Mouse (Mus musculus): ENCODE data around the gene Tmem52. TPM values are rescaled to one million over a fixed set of nuclear protein-coding genes. Genes with fewer than 3 reads are reported as not detected.
"Not testable (repeated sequence)": the region's sequence is repeated elsewhere in the genome, so short reads cannot be mapped to it uniquely, and the experiment has no call there.

Tmem52 gene
- polyA plus RNA-seq, 1 experiment from 2014 or later: not detected

DNA sequence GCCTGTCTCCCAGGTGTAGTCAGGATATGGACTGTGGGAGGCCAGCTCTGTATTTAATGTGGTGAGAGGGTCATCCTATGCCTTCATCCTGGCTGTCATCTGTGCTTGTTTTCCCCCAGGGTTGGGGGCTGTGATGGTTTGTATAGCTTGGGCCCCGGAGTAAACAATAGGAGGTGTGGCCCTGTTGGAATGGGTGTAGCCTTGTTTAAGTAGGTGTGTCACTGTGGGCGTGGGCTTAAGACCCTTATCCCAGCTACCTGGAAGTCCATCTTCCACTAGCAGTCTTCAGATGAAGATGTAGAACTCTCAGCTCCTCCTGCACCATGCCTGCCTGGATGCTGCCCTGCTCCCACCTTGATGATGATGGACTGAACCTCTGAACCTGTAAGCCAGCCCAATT is 4.9 kb downstream of the Tmem52 start:
- H3K4me1 ChIP-seq; H3K27ac ChIP-seq; ATAC-seq (ENCODE audit: low FRiP score, low read depth); H3K36me3 ChIP-seq; H3K9ac ChIP-seq; H3K4me2 ChIP-seq (replicated peaks); H3K4me3 ChIP-seq; H3K9me3 ChIP-seq: not testable (repeated sequence)
- 68% methylated on average over 2 of the region's 2 CpGs for WGBS
- peaks cover 26% of the 10 kb centered on the region for H3K27me3 ChIP-seq

GRCm38 (mm10) chr4:155481381-155482124 is 12.6 kb downstream of the Tmem52 start:
- Histone ChIP-seq H3K9me3 (no peaks in the 10 kb centered on the region), H3K4me1 (peaks cover 4% of the 10 kb centered on the region; the same call in 1 of the 2 replicates), H3K4me3 (peak overlapping the region; percentile 22), H3K9ac (0 out of 2 replicates have a peak overlapping the region, but pooled peaks have one; percentile 35), H3K27ac (no peak overlapping the region), H3K36me3 (no peaks in the 10 kb centered on the region), H3K27me3 (peaks cover 4% of the 10 kb centered on the region; the same call in 1 of the 2 replicates), H3K4me2 (replicated peaks) (peak overlapping the region; percentile 50)
- ATAC-seq (ENCODE audit: low FRiP score, low read depth): peak; percentile 66
- 23% methylated on average over 28 of the region's 28 CpGs for WGBS

- peaks cover 4% of the 10 kb centered on the region; the same call in 1 of the 2 replicates for H3K4me1 ChIP-seq
- peaks cover 4% of the 10 kb centered on the region; the same call in 1 of the 2 replicates for H3K27me3 ChIP-seq
- no peak overlapping the region for H3K9ac ChIP-seq
- ATAC-seq (ENCODE audit: low FRiP score, low read depth): no peak
- no peak overlapping the region for H3K4me3 ChIP-seq
- no peak overlapping the region for H3K4me2 ChIP-seq (replicated peaks)
- no peaks in the 10 kb centered on the region for H3K36me3 ChIP-seq
- 91% methylated on average over 6 of the region's 6 CpGs for WGBS
- H3K27ac ChIP-seq: no peak overlapping the region
- no peaks in the 10 kb centered on the region for H3K9me3 ChIP-seq
Observed at GRCm38 (mm10) chr4:155482125-155482480, 13.2 kb downstream of the Tmem52 start.

- Histone ChIP-seq H3K4me1 (peaks cover 9% of the 10 kb centered on the region), H3K9ac (no peak overlapping the region; the same call in 1 of the 2 replicates), H3K9me3 (no peaks in the 10 kb centered on the region), H3K27ac (no peak overlapping the region), H3K4me2 (replicated peaks) (no peak overlapping the region), H3K4me3 (no peak overlapping the region), H3K36me3 (no peaks in the 10 kb centered on the region), H3K27me3 (peaks cover 4% of the 10 kb centered on the region; the same call in 1 of the 2 replicates)
- ATAC-seq (ENCODE audit: low FRiP score, low read depth): no peak
- 59% methylated on average over 8 of the region's 8 CpGs for WGBS
Observed at GRCm38 (mm10) chr4:155482733-155483540, 14.0 kb downstream of the Tmem52 start.

DNA sequence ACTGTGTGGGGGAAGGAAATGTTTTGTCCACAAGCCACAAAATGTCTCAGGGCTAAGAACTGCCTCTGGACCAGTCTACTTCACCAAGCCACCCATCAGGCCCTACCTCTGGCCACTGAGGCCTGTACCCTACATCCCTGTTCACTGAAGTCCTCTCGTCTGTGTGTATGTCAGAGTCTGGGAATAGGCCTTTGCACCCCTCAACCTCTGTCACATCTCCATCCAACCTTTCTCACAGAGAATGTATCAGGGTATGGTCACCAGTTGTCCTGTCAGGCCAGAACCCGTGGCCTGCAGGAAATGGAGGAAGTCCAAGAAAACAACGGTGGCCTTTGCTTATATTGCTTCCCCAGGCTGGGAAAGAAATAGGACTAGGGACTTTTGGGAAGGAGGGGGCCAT is 16.6 kb downstream of the Tmem52 start:
- no peak for ATAC-seq (ENCODE audit: low FRiP score, low read depth)
- no peak overlapping the region for H3K9ac ChIP-seq
- peaks cover 4% of the 10 kb centered on the region; the same call in 1 of the 2 replicates for H3K27me3 ChIP-seq
- no peak overlapping the region for H3K4me3 ChIP-seq
- WGBS: 79% methylated on average over 3 of the region's 3 CpGs
- no peaks in the 10 kb centered on the region for H3K9me3 ChIP-seq
- no peaks in the 10 kb centered on the region for H3K36me3 ChIP-seq
- no peak overlapping the region for H3K27ac ChIP-seq
- peaks cover 31% of the 10 kb centered on the region for H3K4me1 ChIP-seq
- H3K4me2 ChIP-seq (replicated peaks): no peak overlapping the region

DNA sequence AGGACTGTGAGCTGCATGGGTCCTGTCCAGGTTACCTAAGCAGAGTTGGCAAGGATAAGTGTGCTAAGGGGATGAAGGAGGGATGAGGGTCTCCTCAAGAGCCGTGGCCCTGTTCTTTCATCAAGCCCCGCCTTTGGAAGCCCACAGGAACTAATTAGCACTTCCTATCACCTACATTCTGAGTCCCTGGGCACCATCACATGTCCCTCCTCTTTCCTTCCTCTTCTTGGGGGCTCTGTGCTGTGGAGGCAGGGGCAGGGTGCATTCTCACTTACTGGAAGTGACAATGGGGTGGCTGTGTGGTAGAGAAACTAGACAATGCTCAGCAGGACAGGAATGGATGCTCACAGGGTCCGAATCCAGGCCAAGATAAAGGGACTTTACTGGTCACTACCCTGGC is 18.8 kb downstream of the Tmem52 start:
- Histone ChIP-seq H3K4me2 (replicated peaks) (peak overlapping the region; percentile 21; the same call in 1 of the 2 replicates), H3K4me3 (no peak overlapping the region), H3K36me3 (no peaks in the 10 kb centered on the region), H3K9me3 (no peaks in the 10 kb centered on the region), H3K9ac (peak overlapping the region; percentile 50; the same call in 1 of the 2 replicates), H3K27me3 (no peaks in the 10 kb centered on the region), H3K4me1 (peaks cover 31% of the 10 kb centered on the region), H3K27ac (peak overlapping the region; percentile 74; the same call in 1 of the 2 replicates)
- WGBS: 22% methylated on average over 3 of the region's 3 CpGs
- no peak for ATAC-seq (ENCODE audit: low FRiP score, low read depth)

DNA sequence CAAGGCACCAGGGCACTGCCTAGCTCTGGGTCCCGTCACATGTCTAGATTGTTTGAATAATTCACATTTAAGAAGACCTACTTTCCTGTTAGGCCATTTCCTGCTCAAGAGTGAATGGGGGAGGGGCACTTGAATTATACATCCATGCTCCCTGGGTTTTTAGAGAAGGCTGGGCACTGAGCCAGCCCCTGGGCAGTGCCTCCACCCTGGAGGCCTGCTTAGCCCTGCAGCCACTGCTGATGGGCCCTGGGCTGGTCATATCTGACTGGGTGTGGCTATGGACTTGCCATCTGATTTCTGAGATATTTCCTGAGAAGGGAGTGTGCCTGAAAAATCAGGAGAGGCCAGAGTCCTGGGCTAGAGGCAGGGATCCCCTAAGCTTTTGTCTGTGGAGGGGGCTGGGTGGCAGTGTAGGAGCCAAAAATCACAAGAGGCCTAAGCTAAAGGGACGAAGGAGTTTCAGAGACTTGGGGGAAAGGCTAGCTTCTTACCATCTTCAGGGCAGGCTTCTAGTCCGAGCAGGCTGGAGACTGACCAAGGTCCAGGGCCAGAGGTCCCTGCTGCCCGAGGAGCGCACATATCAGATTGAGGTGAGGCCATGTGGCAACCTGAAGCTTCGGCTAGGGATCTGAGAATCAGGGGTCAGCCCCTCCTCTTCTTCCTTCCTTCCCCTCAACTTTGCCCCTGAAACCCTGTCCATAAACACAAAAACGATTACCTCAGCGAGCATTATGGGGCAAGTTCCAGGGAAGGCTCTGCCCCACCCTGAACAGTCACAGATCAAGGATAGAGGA is 19.5 kb downstream of the Tmem52 start:
- Histone ChIP-seq H3K4me2 (replicated peaks) (peak overlapping the region; percentile 21), H3K27me3 (no peaks in the 10 kb centered on the region), H3K27ac (peak overlapping the region; percentile 74)

DNA sequence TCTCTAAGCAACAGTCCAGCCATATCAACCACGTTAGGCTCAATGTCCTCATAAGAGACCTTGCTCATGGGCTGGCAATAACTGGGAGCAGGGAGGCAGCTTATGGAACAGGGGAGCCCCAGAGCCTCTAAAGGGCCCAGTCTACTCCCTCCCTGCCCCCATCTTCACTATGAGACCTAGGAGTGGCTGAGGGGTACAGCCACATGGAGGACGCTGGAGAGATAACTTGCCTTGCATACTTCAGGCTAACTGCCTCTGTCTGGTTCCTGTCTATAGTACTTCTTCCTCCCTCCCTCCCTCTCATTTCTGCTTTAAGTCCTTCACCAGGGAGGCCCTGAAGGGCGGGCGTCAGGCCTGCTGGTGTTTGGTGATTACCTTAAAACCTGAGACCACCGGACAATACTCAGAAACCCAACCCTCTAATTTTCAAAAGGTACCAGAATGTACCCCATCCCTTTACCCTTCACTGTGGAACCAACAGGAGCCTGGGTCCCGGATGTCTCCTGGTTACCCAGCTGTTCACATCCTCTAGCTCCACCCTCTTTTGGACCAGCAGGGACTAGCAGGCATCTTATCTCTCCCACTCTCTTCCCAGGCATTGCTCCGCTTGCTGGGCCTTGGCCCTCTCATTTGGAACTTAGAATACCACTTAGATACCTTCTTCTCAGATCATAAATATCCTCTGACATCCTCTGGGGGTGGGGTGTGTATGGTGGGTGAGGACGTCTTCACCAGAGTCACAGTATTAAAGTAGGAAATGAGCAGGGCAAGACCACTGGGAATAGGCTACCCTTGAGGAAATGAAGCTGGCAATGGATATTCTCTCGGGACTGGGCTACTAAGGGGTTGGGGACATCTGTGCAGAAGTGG is 20.4 kb downstream of the Tmem52 start:
- Histone ChIP-seq H3K4me3 (no peak overlapping the region), H3K9ac (no peak overlapping the region)

More for the DNA sequence above, 19.5 kb downstream of the Tmem52 start:
- no peaks in the 10 kb centered on the region for H3K36me3 ChIP-seq
- no peak overlapping the region for H3K4me3 ChIP-seq
- WGBS: 77% methylated on average over 8 of the region's 8 CpGs
- peak overlapping the region; percentile 50; the same call in 1 of the 2 replicates for H3K9ac ChIP-seq
- H3K9me3 ChIP-seq: no peaks in the 10 kb centered on the region
- H3K4me1 ChIP-seq: peaks cover 38% of the 10 kb centered on the region
- ATAC-seq (ENCODE audit: low FRiP score, low read depth): no peak

DNA sequence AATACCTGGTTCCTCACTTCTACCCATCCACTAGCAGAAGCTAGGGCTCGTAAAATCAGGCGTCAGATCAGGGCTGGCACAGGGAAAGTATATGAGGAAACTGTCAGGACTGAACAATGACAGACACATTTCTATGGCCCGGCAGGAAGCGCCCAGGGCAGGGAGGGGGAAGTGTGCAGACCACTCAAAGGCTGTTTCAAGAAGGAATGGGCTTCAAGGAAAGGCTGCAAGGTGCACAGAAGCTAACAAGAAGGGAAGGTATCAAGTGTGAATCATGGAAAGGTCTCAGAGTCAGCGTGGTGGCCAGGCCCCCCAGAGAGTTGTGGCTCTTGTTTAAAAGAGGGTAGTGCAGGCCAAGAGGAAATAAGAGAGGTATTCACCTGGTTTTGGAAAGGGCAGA is 21.5 kb downstream of the Tmem52 start:
- H3K4me3 ChIP-seq: peak overlapping the region; percentile 99
- H3K4me1 ChIP-seq: peaks cover 49% of the 10 kb centered on the region
- H3K27ac ChIP-seq: peak overlapping the region; percentile 39; the same call in 1 of the 2 replicates
- peak overlapping the region; percentile 72 for H3K4me2 ChIP-seq (replicated peaks)
- WGBS: 27% methylated on average over 5 of the region's 5 CpGs
- H3K9me3 ChIP-seq: no peaks in the 10 kb centered on the region
- H3K27me3 ChIP-seq: no peaks in the 10 kb centered on the region
- H3K9ac ChIP-seq: peak overlapping the region; percentile 100
- no peaks in the 10 kb centered on the region for H3K36me3 ChIP-seq
- ATAC-seq (ENCODE audit: low FRiP score, low read depth): no peak

More for the DNA sequence above, 20.4 kb downstream of the Tmem52 start:
- no peak for ATAC-seq (ENCODE audit: low FRiP score, low read depth)
- no peaks in the 10 kb centered on the region for H3K9me3 ChIP-seq
- no peaks in the 10 kb centered on the region for H3K36me3 ChIP-seq
- H3K27me3 ChIP-seq: no peaks in the 10 kb centered on the region
- 75% methylated on average over 9 of the region's 9 CpGs for WGBS
- H3K27ac ChIP-seq: no peak overlapping the region
- peaks cover 47% of the 10 kb centered on the region for H3K4me1 ChIP-seq
- H3K4me2 ChIP-seq (replicated peaks): no peak overlapping the region

DNA sequence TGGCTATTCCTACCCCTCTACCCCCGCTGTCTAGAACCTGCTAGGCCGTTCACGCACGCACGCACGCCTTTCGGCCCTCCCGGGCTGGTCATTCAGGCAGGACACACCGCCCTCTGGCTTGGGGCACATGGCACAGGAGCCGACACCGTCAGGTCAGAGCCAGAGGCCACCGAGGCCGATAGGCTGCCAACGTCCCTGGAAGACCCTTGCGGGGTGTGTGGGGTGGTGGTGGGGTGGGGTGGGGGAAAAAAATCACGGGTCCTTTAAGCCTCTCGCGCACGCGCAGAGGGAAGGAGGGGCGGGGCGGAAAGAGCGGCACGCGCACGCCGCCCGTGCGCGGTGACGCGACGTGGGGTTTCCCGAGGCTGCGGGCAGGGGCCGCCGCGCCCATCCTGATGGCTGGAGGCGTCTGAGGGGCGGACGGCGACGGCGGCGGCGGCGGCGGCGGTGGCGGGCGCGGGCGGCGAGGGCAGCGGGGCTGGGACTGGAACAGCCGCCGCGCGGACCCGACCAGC is 22.1 kb downstream of the Tmem52 start, which contains the start of gene Gnb1:
Gene Gnb1, plus strand, starts transcription at position 372 of the 515 bp plus-strand sequence.
- H3K4me3 ChIP-seq: peak within 1 kb of the TSS; percentile 99
- H3K4me2 ChIP-seq (replicated peaks): peak within 1 kb of the TSS; percentile 72
- under 1% methylated on average over 45 of the region's 60 CpGs for WGBS
- peak; percentile 85 for ATAC-seq (ENCODE audit: low FRiP score, low read depth)
- H3K4me1 ChIP-seq: peaks cover 49% of the 10 kb centered on the region
- H3K27ac ChIP-seq: peak within 1 kb of the TSS; percentile 95
- peak within 1 kb of the TSS; percentile 100 for H3K9ac ChIP-seq
- H3K9me3 ChIP-seq: no peaks in the 10 kb centered on the region
- H3K27me3 ChIP-seq: no peaks in the 10 kb centered on the region
- no peaks in the 10 kb centered on the region for H3K36me3 ChIP-seq

Data from limb, embryonic 13.5 days (tissue).